Mouse (Mus musculus): Measurements from ENCODE around the gene Slc2a3.
"Not testable (repeated sequence)": the region's sequence is repeated elsewhere in the genome, so short reads cannot be mapped to it uniquely, and the experiment has no call there.

Slc2a3 gene

GRCm38 (mm10) chr6:122764446-122765297, 36.8 kb downstream of the Slc2a3 start:
- DNase-seq (ENCODE audit: low spot score in 2 of 2), result peak; percentile 78 to 80

- DNase-seq (ENCODE audit: low spot score in 2 of 2), result no peak
Observed at GRCm38 (mm10) chr6:122763844-122764445, 37.5 kb downstream of the Slc2a3 start.

DNA sequence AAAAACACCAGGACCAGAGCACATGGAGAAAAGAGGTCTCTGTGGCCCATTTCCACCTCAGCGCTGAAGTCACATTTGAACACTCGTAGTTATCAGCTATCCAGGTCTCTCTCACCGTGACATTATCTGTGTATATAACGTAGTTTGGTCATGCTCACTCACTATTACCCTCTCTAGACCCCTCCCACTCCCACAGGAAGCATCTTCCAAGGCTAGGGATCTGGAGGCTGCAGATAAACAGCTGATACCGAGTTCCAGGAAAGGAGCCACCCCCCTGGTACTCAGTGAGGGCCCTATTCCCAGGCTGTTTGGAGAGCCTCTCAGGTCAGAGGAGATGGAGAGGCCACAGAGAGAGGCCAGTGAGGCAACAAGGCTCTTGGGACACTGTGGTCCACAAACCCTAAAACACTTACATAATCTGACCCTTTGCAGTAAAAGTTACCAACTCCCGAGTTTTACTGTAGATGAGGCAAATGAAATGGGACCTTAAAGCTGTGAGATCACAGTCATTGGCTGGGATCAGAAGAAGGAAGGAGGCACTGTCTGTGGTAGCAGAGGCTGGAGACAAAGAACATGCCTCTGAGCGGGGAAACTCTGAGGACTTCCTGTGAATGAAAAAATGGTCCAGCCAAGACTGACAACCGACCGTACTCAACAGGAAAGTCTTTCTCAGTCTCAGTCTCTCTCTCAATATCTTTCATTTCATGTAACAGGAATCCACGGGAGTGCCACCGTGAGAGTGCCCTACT, 38.3 kb downstream of the Slc2a3 start:
- no peak for DNase-seq (ENCODE audit: low spot score in 2 of 2)

DNA sequence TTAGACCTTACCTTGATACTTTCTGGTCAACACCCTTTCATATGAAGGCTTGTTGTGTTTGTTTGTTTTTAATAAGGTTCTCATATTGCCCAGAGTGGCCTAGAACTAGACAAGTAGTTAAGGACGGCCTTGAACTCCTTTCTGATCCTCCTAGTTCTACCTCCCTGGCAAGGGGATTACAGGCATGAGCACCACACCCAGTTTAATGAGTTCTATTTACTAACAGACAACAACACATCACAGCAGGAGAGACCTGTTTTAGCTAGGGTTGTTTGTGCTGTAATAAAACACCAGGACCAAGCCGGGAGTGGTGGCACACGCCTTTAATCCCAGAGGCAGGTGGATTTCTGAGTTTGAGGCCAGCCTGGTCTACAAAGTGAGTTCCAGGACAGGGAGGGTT, 39.0 kb downstream of the Slc2a3 start:
- DNase-seq (ENCODE audit: low spot score in 2 of 2), result no peak

DNA sequence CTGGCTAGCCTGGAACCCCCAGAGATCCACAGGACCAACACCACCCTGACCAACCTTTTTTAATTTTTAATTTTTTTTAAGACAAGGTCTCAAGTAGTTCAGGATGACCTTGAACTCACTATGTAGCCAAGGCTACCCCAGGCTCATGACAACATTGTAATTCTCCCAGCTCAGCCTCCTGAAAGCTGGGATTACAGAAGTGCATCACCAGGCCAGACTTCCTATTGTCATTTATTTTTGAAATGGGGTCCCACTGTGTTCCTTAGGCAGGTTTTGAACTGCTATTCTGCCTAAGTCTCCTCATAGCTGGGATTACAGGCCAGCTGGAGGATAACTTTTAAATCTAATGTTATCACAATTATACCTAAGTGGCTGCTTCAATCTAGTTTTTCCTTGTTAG, 39.5 kb downstream of the Slc2a3 start:
- no peak for DNase-seq (ENCODE audit: low spot score in 2 of 2)

GRCm38 (mm10) chr6:122761011-122761599, 40.3 kb downstream of the Slc2a3 start:
- peak; percentile 86 to 87 for DNase-seq (ENCODE audit: low spot score in 2 of 2)

- no peak for DNase-seq (ENCODE audit: low spot score in 2 of 2)
Observed at GRCm38 (mm10) chr6:122758732-122759131, 42.7 kb downstream of the Slc2a3 start.

- DNase-seq (ENCODE audit: low spot score in 2 of 2), result no peak
Observed at GRCm38 (mm10) chr6:122755913-122756312, 45.5 kb downstream of the Slc2a3 start.

DNA sequence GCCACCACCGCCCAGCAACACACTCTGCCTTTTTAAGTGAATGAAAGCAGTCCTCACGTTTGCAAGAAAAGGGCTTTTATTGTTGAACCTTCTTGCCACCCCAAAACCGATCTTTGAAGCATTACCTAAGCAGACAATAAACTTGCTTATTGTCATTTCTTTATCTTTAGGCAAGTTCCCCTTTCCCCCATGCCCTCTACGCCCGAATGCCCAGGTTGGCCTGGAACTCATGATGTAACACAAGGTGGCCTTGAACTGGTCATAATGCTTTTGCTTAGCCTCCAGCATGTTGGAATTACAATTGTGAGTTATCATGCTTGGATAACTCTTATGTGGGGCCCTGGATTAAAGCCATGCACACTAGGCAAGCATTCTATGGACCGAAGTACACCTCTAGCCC, 50.9 kb downstream of the Slc2a3 start:
- no peak for DNase-seq (ENCODE audit: low spot score in 2 of 2)

GRCm38 (mm10) chr6:122744505-122745249, 56.8 kb downstream of the Slc2a3 start:
- no peak for DNase-seq (ENCODE audit: low spot score in 2 of 2)

- DNase-seq (ENCODE audit: low spot score in 2 of 2), result no peak
Observed at GRCm38 (mm10) chr6:122743353-122743752, 58.1 kb downstream of the Slc2a3 start.

DNA sequence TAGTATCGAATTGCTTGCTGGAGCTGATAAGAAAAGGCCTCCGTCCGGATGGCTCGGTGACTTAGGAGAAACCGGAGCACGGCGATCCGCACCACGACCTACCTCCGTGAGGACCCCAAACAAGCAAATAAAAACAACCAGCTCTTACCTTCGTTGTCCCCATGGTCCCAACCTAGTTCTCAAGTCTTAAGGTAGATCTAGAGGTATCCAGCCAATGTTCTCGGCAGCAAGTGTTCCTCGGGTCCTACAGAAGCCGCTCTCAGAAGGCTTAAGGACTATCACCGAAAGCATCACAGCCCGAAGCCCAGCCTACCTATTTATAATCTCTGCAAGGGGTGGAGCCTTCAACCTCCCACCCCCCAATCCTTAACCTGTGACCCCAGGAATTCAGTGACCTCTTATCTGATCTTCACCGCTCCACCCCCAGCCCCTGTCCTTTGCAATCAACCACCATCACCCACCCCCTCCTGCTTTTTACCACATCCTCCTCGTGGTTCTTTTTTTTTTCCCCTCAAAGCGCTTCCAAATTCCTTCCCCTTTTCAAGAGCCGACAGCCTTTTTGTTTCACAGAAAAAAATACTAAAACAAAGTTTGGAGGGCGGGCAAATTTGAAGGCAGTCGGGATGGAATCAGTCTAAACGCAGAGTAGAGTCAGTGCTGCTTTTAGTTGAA, 59.1 kb downstream of the Slc2a3 start:
- DNase-seq (ENCODE audit: low spot score in 2 of 2), result peak; percentile 62 to 72

- DNase-seq (ENCODE audit: low spot score in 2 of 2), result peak in 1 of 2 experiments; percentile 30
Observed at GRCm38 (mm10) chr6:122741460-122742227, 59.8 kb downstream of the Slc2a3 start.

- peak; percentile 81 to 82 for DNase-seq (ENCODE audit: low spot score in 2 of 2)
Observed at GRCm38 (mm10) chr6:122739952-122740351, 61.5 kb downstream of the Slc2a3 start.

DNA sequence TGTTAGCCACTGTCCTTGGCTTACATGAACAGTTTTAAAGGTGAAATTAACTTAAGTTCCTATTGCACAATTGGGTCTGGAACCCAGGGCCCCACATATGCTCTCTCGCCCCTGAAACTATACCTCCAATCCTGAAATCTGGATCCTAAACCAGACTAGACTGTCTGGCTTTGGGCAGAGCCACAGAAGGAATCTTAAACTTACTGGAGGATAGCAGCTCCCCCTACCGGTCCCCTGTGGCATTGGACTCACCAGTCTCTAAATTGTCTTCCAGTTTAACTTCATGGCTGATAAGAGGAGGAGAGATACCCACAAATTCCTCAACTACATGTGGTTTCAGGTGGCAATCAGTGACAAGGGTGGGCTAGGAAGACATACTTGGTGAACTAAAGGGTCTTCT, 81.5 kb downstream of the Slc2a3 start:
- DNase-seq (ENCODE audit: low spot score in 2 of 2), result peak; percentile 84

GRCm38 (mm10) chr6:122718224-122718623, 83.2 kb downstream of the Slc2a3 start:
- DNase-seq (ENCODE audit: low spot score in 2 of 2), result not testable (repeated sequence)

DNA sequence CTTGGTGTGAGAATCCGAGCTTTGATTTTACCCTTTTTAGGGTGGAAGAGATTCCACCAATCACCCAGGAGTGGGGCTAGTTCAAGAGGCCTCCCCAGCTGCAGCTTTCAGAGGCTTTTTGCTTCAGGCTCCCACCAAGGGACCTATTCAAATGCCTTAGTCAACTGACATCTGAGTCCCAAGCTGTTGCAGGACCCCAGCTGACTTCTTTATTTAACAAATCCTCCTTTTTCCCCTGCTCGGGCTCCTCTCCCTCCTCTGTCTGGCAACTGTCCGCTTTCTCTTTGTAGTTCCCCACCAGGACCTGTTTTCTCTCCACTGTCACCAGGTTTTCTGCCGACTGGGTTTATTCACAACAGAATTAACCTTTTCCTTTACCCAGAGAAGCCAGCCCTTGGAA, 85.6 kb downstream of the Slc2a3 start:
- no peak for DNase-seq (ENCODE audit: low spot score in 2 of 2)

- no peak for DNase-seq (ENCODE audit: low spot score in 2 of 2)
Observed at GRCm38 (mm10) chr6:122714707-122715365, 86.6 kb downstream of the Slc2a3 start.

- not testable (repeated sequence) for DNase-seq (ENCODE audit: low spot score in 2 of 2)
Observed at GRCm38 (mm10) chr6:122713116-122713515, 88.3 kb downstream of the Slc2a3 start.
